Mouse (Mus musculus) brain, adult 10 weeks (tissue): ENCODE results near the gene Ddx56. TPM values are rescaled to one million over a fixed set of nuclear protein-coding genes. Genes with fewer than 3 reads are reported as not detected.

Experiments used
- polyA plus RNA-seq: library from polyadenylated mRNA; stranded (reverse); fragments of 350-450 nt; fragmentation: Illumina TruSeq; extraction: RNeasy Lipid Tissue Mini Kit (QIAGEN cat#74804); gene quantifications from one replicate; pipeline ENCODE4 v1.2.3, GENCODE M21; 2015; ENCODE audit warnings: low read depth, low replicate concordance

Ddx56 gene
- polyA plus RNA-seq, result 40.0 TPM

DNA sequence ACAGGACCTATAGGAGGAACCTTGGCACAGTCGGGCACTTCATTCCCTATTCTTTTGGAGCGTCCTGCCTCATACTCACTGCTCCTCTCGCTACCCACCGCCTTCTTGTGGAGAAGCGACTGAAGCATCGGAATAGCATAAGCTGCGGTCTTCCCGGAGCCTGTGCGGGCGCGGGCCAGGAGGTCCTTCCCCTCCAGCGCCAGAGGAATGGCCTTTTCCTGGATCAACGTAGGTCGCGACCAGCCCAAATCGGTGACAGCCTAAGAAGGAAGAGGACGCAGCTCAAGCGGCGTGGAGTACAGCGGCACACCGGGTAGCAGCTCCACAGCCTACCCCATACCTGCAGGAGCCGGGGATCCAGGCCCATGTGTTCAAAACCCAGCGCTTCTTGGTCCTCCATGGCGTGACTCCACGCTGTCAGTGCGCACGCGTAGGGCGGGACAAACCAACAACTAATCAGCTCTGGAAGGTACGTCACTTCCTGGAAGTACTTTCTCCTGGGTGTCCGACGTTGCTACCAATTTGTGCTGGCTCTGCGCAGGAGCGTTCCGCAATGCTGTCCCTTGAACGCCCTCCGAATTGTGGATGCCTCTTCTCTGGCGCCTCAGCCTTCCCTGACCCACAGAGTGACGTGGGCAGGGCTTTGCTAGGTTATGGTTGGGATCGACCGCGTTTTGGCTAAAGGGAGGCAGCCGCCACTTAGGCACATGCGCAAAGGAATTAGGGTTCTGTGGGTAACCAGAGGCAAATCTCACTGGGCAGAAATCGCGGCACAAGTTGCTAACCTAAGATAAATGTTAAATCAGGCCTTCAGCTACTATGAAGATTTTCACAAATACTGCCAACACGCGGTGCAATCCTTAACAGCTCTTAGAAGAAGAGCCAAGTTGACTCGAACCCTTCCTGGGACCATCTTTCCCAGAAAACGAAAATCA is at the start of gene Ddx56:
Gene Ddx56 (minus strand): TSS at position 453 of the 935 bp plus-strand sequence.

DNA sequence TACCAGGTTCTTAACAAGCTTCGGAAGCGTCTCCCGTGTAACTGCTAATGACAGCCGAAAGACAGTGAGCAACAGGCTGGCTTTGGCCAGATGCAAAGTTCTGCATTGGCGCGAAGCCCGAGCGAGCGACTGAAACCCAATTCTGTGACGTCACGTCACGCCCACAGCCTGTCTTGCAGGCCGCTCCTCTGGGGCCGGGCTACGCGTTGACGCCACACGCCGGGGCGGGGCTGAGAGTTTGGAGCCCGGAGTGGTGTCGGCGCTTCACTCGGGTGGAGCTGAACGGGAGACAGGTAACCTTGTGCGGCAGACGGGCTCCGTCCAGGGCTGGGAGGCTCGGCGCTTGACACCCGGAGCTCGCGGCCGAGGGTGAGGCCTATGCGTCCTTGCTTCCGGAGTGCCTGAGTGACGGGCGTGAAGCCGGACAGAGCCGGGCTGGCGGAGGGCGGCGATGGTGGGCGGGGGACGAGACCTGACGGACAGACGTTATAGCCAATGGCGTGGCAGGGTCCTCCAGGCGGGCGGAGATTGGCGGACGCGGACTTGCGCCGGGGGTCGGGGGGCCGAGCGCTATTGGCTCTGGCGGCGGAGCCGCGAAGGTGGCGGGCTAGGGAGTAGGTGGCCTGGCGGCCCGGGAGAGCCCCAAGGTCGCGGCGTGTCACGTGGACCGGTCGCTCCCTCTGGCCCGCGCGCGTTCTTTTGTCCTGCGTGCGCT is 24.0 kb upstream of the Ddx56 start, which contains the start of gene Ogdh:
Gene Ogdh (plus strand): TSS at position 233 of the 715 bp plus-strand sequence.

GRCm38 (mm10) chr11:6274387-6275093 is 7.0 kb upstream of the Ddx56 start, which contains the start of gene Tmed4:
Gene Tmed4, minus strand, starts transcription at chr11:6274870.

GRCm38 (mm10) chr11:6230012-6230411 is 37.6 kb downstream of the Ddx56 start, which contains the start of gene Npc1l1:
Gene Npc1l1, minus strand, starts transcription at chr11:6230143.

Other genes with a start within 250 kb of the Ddx56 start
- gene Camk2b, start 201.4 kb downstream of the Ddx56 start, polyA plus RNA-seq, result 438 TPM
- 0.46 TPM for gene A730071L15Rik, start 67.7 kb downstream of the Ddx56 start, polyA plus RNA-seq
- 98.7 TPM for gene Nudcd3, start 67.4 kb downstream of the Ddx56 start, polyA plus RNA-seq
- 0.97 TPM for gene Npc1l1, start 37.6 kb downstream of the Ddx56 start, polyA plus RNA-seq
- gene Tmed4, start 7.1 kb upstream of the Ddx56 start, polyA plus RNA-seq, result 94.1 TPM
- 163 TPM for gene Ogdh, start 23.9 kb upstream of the Ddx56 start, polyA plus RNA-seq
- gene Zmiz2, start 121.3 kb upstream of the Ddx56 start, polyA plus RNA-seq, result 132 TPM
- 3,507 TPM for gene Ppia, start 147.7 kb upstream of the Ddx56 start, polyA plus RNA-seq
- gene H2afv, start 176.7 kb upstream of the Ddx56 start, polyA plus RNA-seq, result 88.1 TPM
- gene Purb, start 208.1 kb upstream of the Ddx56 start, polyA plus RNA-seq, result 168 TPM